Mouse (Mus musculus): ENCODE measurements around the gene Dusp28.

Gene Dusp28

DNA sequence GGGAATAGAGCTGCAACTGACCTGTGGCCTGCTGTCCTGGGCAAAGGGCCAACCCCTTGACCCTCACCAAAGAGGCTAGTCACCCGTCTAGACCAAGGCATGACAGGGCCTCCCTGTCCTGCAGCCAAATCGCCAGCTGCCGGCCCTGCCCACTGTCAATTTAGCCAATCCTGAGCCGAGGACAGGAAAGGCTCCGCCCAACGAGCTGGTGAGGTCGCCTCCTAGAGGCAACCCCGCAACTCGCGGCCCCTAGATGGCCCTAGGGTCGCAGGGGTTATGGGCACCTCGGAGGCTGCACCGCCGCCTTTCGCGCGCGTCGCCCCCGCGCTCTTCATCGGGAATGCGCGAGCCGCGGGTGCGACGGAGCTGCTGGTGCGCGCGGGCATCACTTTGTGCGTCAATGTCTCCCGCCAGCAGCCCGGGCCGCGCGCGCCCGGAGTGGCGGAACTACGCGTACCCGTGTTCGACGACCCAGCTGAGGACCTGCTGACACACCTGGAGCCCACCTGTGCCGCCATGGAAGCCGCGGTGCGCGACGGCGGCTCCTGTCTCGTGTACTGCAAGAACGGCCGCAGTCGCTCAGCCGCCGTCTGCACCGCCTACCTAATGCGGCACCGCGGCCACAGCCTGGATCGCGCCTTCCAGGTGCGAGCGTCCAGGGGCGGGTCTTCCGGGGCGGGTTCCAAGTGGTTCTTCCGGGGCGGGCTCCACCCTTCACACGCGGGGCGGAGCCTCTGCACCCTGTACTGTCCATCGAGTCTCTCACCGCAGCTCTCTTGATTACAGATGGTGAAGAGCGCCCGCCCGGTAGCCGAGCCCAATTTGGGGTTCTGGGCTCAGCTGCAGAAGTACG, at the start of gene Dusp28:
Dusp28 (plus strand) TSS at position 203 of the 853 bp plus-strand sequence.
- DNase-seq (ENCODE audit: low read depth) = peak; percentile 68

GRCm38 (mm10) chr1:92861503-92861902, 45.3 kb upstream of the Dusp28 start:
- no peak for DNase-seq (ENCODE audit: low read depth)

DNA sequence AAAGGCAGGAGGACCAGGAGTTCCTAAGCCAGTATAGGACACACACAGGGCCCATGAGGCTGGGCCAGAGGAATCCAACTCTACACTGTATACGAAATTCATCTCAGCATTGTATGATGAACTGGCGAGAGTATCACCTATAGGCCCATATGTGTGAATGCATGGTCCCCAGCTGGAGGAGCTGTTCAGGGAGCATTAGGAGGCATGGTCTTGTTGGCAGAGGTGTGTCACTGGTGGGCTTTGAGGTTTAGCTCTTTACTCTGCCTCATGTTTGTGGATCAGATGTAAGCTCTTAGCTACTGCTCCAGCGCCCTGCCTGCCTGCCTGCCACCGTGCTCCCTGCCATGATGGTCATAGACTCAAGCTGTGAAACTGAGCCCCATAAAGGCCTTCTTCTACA, 43.5 kb upstream of the Dusp28 start:
- no peak for DNase-seq (ENCODE audit: low read depth)

DNA sequence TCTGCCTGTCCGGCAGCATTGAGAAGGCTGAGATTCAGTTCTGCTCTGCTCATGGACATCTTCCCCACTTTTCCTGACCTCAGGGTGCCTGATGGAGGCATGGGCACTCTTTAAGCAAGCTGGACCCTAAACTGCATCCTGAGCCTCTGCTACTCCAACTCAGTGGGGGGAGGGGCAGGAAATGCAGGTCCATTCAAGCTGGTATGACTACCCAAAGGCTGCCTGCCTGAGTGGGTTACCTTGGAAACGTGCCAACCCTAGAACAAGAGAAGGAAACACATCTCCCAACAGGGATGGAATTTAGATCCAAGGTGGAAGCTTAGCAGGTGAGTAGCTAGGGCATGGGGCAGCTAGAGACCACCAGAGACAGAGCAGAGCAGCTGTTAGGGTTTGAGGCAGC, 40.6 kb upstream of the Dusp28 start:
- no peak for DNase-seq (ENCODE audit: low read depth)

DNA sequence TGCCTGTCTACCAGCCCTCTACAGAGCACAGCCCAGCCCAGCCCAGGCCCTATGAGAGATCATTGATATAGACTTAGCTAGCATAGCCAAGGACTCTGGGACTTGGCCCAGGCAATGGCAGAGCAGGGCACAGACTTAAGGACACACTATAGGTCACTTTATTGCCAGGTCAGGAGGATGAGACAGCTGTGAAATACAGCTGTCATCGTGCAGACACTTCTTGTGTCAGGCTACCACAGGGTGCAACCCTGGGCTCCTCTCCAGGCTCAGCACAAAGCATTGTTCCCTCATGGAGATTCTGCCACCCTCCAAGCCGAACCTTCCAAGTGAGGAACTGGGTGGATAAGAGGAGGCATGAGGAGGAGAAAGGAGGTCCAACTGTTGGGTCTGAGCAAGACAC, 36.8 kb upstream of the Dusp28 start:
- no peak for DNase-seq (ENCODE audit: low read depth)

DNA sequence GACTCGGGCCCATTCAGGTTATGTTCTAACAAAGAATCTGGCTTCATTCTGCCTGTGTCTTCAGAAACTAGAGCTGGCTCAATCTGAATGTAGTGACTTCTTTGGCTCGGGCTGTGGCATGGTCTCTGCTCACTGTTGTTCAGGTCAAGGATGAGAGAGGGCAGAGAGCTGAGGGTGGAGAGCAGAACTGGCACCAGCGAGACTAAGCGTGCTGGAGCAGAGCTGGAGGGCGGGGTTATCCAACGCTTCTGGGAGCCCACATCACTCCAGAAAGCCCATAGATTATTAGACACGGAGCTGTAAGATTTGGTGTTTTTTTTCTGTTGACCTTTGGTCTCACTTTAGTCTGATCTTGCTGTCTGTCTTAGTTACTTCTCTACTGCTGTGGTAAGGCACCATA, 34.1 kb upstream of the Dusp28 start:
- no peak for DNase-seq (ENCODE audit: low read depth)

GRCm38 (mm10) chr1:92874011-92874410, 32.8 kb upstream of the Dusp28 start:
- no peak for DNase-seq (ENCODE audit: low read depth)

GRCm38 (mm10) chr1:92875360-92876111, 31.2 kb upstream of the Dusp28 start:
- DNase-seq (ENCODE audit: low read depth) = no peak

DNA sequence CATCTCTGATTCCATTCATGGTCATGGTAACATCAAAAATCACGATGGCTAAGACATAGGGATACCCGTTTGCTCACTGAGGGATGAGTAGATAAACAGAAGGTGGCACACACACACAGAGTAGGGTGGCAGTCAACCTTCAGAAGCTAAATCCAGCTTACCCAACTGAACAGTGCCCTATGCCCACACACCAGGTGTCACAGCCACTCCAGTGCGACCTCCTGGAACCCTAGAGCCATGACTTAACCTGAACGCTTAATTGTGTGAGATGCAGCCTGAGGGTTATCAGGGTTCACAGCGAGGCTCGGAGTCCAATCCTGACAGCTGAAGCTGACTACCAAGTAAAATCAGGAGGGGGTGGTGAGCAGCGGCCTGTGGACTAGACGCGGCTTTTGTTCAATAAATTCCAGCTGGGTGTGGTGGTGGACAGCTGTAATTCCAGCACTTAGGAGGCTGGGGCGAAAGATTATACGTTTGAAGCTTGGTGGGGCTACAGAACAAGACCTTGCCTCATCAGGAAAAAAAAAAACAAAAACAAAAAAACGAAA, 29.3 kb upstream of the Dusp28 start:
- no peak for DNase-seq (ENCODE audit: low read depth)

GRCm38 (mm10) chr1:92878066-92878741, 28.6 kb upstream of the Dusp28 start:
- no peak for DNase-seq (ENCODE audit: low read depth)

GRCm38 (mm10) chr1:92879266-92879665, 27.5 kb upstream of the Dusp28 start:
- no peak for DNase-seq (ENCODE audit: low read depth)

- DNase-seq (ENCODE audit: low read depth) = no peak
These were observed 26.7 kb upstream of the Dusp28 start for GRCm38 (mm10) chr1:92880101-92880500.

DNA sequence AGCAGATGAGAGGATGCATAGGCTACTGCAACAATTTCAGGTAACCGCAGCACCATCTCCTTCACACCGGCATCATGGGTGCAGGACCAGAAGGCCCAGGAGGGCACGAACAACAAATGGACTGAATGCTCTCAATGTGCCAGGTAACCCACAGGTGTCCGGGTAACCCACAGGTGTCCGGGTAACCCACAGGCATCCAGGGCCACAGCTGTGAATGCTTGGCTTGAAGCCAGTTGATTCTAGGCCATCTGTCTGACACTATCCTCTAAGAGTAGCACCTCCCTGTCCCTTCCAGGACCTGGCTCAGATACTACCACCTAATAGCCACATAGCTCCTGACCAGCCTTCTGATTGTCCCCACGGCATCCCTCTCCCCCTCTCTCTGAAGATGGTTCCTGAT, 24.8 kb upstream of the Dusp28 start:
- DNase-seq (ENCODE audit: low read depth) = no peak

GRCm38 (mm10) chr1:92888901-92889655, 17.7 kb upstream of the Dusp28 start:
- no peak for DNase-seq (ENCODE audit: low read depth)

- DNase-seq (ENCODE audit: low read depth) = no peak
These were observed 14.0 kb upstream of the Dusp28 start for GRCm38 (mm10) chr1:92892791-92893190.

- no peak for DNase-seq (ENCODE audit: low read depth)
These were observed 12.9 kb upstream of the Dusp28 start for GRCm38 (mm10) chr1:92893896-92894295.

- peak; percentile 59 for DNase-seq (ENCODE audit: low read depth)
These were observed 11.7 kb upstream of the Dusp28 start for GRCm38 (mm10) chr1:92895089-92895488.

DNA sequence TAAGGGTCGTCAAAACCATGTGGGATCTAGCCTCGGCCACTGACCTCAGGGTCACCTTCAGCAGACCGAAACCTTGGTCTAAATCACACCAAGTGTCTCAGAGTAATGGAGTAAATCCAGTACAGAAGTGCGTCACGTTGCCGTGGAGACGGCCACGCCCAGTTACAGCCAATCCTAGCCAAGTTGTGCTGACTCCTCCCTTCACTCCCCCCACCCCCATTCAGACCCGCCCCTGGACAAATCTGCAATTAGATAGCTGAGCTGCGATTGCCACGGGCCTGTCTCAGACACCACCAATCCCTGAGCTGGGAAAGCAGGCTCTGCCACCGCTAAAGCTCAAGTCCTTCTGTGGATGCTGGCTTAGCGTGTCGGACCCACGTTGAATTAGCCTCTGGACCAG, 4.0 kb upstream of the Dusp28 start, which contains the start of gene Ankmy1:
Ankmy1 (minus strand) TSS at position 121 of the 400 bp plus-strand sequence.
- DNase-seq (ENCODE audit: low read depth) = no peak

- no peak for DNase-seq (ENCODE audit: low read depth)
These were observed 3.2 kb upstream of the Dusp28 start for GRCm38 (mm10) chr1:92903627-92904026.

DNA sequence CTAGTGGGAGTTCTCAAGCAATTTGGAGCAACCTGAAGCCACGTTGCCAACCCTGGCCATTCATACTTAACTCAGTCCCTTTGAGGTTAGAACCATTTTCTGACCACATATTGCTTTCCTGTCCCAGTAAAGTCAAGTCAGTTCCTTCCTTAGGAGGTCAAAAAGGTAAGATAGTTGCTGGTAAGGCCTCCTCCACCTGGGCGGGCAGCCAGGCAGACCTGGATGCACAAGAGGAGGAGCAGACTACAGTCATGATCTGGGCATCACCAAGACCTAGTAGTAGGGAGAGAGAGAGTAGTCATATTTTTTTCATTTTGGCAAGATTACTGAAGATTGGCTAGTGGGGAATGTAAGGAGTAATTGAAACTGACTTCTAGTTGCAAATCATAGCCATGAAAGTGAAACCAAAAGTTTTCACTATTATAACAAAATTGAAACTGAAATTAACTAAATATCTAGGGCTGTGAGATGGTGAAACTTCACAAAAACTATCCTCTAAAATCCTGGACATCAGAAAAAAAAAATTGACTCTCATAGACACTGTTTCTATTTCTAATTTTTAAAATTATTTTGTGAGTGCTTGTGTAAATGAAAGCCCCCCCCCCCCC, 974 bp upstream of the Dusp28 start:
- DNase-seq (ENCODE audit: low read depth) = no peak
